Mouse (Mus musculus): ENCODE results near the gene Ppp5c.
A peak's percentile ranks its signal among the peaks of the same experiment; 100 is the strongest.

Ppp5c gene

DNA sequence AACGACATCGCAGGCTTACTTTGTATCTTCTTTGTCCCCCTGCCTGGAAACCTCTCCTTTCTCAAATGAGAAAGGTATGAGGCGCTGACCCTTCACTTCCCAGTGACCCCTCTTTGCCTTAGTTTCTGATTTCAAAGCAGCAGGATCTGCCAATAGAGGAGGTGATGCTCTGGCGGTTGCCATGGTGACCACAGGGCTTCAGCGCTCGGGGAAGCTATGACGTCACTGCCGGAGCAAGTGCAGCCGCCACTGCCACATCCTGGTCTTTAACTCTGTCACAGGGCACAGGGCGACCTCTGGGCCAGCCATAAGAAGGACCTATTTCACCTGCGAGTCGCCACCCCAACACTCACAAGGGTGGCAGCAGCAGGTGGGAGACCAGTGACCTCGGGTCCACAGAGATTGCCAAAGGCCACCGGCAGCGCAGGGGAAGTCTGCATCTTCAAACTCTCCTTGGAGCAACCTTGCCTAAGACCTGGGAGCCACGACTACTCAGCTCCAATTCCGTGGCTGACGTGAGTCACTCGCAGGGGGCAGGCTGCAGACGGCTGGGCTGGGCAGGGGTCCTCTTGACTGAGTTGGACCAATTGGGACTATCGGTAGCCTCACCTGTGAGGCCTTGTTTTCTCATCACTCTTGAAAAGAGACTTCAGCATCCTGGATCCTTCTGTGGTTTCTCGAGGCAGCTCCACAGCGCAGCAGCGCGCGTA, 44.7 kb downstream of the Ppp5c start, which contains the start of gene Gm42372:
Gene Gm42372, plus strand, starts transcription at position 228 of the 710 bp plus-strand sequence.
- no peak for DNase-seq (ENCODE audit: low read depth, low spot score)

DNA sequence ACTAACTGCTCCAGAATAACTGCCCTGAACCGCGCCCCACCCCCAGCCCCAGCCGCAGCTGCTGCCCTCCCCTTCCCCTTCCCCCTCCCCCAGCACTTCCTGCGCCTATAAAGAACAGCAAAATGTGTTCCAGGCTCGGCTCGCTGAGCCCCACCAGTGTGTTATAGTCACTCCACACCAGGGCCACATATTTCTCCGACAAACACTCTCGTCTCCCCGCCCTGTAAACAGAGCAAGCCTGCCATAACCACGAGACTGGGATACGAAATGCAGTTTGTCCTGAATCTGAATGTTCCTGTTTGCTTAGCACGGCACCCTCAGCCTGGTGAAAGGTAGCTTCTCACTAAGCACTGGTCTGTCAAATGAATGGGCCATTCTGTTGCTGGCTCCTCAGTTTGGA, 47.4 kb downstream of the Ppp5c start:
- peak; percentile 57 for DNase-seq (ENCODE audit: low read depth, low spot score)

DNA sequence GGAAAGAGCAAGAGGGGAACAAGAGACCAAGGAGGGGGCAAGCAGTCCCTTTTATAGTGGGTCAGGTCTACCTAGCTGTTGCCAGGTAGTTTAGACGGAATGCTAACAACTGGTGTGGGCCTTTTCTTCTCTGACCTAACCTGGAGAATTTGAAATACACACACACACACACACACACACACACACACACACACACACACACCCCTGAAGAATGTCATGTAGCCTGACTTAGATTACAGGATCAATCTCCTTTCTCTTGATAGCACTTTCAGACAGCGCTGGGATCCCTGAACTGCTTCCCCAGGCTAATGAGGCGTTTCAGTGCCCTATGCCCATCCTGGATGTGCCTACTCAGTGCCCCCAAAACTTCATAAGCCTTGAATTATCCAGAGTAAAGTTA, 49.1 kb downstream of the Ppp5c start:
- DNase-seq (ENCODE audit: low read depth, low spot score): no peak

DNA sequence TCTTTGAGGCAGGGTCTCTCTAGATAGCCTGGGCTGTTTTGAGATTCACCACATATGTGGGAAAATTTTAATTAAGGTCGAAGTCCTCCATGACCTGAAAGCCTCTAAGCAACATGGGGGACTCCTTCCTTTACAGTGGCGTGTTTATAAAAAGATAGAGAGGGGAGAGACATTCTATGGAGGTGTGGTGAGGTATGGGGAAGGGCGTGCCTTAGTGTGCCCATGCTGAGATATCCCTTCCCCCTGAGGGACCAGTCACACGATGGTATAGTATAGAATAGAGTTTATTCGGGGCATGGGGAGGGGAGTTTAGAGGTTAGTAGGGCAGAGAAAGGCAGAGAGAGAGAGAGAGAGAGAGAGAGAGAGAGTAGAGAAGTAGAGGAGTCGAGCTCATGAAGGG, 49.6 kb downstream of the Ppp5c start:
- no peak for DNase-seq (ENCODE audit: low read depth, low spot score)

DNA sequence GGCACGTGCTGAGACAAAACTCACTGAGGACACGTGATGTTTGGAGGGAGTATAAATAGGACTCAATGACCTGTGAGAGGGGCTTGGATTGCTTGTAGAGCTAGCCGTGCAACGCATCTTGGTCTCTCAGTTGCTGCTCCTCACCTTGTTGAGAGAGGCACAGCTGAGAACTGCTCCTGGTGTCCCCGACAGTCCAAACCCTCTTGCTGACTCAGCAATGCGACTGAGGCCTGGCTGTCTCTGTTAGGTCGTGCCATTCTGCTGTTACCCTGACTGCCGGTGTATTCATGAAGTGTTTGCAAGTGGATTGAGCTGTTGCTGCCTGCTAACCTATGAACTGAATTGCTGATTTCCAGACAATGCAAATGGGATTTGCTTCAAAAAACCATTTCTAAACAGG, 51.4 kb downstream of the Ppp5c start:
- DNase-seq (ENCODE audit: low read depth, low spot score): no peak

DNA sequence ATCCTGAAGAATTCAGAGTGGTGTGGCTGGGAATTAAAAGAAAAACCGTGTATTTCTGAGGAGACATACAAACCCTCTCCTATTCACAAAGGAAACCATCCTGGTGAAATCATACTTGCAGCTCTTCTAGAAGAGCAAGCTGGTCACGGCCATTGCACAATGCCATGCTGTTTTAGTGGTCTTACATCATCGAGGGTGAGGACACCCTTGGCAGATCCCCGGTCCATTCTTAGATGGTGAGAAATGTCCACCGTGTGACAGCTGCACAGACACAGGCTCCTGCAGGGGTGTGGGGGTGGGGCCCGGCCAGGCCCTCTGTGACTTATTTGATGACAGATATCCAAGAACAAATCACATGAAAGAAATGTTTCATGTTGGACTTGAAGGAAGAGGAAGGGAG, 53.7 kb downstream of the Ppp5c start:
- peak; percentile 41 for DNase-seq (ENCODE audit: low read depth, low spot score)

DNA sequence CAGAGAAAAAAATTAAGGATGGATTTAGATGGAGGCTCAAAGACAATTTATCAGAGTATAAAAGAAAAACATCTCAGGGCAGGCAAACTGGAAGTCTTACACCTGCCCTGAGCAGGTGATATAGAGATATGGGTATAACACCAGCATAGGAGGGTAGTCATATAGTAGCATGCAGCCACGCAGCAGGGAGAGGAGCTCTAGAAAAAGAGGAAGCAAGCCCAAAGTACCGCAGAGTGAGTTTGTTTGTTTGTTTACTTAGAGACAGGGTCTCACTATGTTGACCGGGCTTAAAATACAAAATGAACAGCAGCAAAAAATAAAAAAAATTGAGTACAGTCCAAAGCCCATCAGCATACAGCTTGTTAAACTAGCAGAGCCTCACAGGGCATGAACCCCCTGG, 56.6 kb downstream of the Ppp5c start:
- DNase-seq (ENCODE audit: low read depth, low spot score): peak; percentile 67

DNA sequence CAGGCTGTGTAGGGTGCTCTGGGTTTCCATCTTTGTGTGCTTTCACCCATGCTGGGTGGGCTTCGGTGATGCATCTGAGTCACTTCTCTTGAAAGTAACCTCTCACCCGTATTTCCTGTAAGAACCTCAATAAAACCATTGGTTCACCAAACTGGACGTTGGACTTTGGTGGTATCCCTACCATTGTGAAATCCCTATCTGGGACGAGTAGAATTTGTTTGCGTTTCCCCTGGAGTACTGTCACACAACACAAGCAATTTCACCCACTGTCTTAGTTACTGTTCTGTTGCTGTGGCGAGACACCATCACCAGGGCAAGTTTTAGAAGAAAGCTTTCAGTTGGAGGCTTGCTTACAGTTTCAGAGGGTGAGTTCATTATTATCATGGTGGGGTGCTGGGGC, 59.3 kb downstream of the Ppp5c start:
- no peak for DNase-seq (ENCODE audit: low read depth, low spot score)

DNA sequence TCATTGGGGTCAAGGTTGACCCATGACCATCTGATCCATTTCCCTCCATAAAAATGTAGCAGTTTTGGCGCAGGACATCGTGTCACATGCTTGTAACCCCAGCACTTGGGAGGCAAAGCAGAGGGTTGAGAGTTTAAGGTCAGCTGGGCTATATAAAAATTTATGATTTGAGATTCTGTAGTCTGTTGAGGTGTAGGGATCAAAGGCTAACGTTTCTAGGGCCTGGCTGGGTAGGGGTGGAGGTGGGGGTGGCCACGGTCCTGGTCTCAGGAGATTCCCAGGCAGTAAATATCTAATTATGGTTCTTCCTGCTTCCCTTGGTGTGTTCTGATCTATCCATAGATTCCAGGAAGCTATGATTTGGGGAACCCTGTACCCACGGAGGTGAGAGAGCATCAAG, 66.0 kb downstream of the Ppp5c start:
- no peak for DNase-seq (ENCODE audit: low read depth, low spot score)

DNA sequence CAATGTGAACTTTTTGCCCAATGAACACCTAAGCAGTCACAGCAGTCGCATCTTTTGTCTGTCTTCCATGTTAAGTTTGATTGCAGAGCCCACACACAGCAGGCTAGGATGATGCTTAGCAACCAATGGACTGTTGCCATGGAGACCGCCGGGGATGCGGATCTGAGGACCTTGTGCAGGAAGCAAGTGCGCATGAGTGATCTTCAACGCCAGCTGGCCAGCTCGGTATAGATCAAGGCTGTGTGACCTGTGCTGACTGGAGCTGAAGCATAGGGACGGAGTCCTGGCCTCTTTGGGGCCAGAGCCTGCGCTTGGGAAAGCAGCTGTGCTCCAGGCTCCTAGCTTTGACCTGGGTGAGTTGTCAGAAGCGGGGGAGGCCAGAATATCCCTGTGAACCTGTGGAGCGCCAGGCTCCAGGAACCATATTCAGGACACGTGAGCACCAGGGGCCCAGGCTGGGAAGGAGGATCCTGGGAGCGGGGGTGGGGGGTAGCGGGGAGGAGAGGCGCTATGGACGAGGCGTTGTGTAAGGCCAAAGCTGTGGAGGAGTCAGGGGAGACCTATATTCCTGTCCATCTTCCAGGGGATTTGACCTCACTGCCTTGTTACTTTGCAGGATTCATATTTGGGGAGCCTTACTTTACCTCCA, 68.1 kb downstream of the Ppp5c start, which contains the start of gene Pnmal1:
Gene Pnmal1, plus strand, starts transcription at position 141 of the 649 bp plus-strand sequence.
- DNase-seq (ENCODE audit: low read depth, low spot score): no peak

DNA sequence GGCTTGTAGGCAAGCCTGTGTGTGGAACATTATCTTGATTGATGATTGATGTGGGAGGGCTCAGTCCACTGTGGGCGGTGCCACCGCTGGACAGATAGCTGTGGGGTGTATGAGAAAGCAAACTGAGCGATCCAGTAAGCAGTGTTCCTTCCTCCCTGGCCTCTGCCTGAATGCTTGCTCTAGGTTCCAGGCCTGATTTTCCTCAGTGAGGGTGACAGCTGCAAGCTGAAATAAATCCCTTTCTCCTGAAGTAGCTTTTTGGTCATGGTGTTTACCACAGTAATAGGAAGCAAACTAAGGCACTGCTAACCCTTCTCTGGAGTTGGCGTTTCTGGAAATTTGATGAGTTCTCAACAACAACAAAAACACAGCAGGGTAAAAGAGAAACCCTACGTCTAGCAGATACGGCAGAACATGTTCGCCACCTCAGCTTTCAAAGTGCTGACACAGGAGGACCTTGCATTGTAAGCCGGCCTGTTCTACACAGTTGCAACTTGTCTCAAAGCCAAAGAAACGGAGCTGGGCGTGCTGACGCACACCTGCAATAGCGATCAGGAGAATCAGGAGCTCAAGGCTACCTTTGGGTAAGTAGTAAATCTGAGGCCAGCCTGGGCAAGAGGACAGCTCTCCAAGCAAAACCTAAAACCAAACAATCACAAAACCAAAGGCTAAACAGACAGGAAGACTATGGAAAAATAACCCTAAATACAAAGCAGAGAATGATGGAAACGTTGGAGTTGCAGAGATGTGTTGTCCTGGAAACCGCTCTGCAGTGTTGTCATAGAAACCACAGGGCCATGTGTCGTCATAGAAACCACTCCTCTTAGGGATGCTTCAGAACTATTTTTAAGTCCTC, 71.1 kb downstream of the Ppp5c start:
- DNase-seq (ENCODE audit: low read depth, low spot score): no peak

DNA sequence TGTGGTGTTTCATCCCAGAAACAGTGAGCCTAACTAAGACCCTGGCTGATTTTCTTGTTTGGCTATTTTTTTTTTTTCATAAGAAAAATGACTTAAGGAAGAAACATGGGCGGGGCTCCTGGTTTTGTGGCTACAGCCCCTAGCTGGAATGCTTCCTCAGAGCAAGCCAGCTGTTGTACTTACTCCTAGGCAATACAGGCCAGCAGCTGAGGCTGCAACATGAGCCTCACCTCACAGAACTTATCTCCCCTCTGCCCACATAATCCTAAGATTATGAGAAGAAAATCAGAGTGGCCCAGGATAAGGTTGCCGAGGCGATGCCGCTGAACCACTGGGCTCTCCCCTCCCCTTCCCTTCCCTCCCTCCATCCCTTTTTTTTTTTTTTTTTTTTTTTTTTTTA, 72.0 kb downstream of the Ppp5c start:
- DNase-seq (ENCODE audit: low read depth, low spot score): no peak
